Mouse (Mus musculus) heart, postnatal 0 days (tissue): ENCODE results near the gene Defb15.

Experiments used
- CTCF ChIP-seq: IDR thresholded peaks from 2 replicates; pipeline ENCODE4 v1.5.1; 2016; ENCODE audit warnings: antibody characterized with exemption, control low read depth, low read depth
- EP300 ChIP-seq: IDR thresholded peaks from 2 replicates; pipeline ENCODE4 v1.6.1; 2016; ENCODE audit warnings: antibody characterized with exemption, low read depth

DNA sequence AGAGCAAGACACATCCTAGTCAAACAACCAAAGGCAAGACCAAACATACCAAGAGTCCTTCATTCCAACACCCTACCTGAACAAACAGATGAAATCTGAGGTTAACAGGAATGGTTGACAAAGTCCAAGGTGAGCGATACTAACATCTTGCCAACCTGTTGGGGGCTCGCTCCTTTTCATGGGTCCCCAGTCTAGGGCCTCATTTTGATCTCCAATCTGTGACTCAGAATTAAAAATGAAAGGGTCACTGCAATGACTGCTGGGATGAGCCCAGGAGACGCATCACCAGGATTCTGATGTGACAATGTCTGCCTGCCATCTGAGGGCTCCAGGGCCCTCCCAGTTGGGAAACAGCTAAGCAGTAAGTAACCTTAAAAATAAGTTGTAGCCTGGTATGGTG is 37.0 kb upstream of the Defb15 start, which contains the start of gene Ccdc70:
- no peak for TF ChIP-seq CTCF
- no peak for TF ChIP-seq EP300
